Mouse (Mus musculus): Measurements from ENCODE around the gene Arfrp1. TPM values are rescaled to one million over a fixed set of nuclear protein-coding genes. Genes with fewer than 3 reads are reported as not detected.

Arfrp1 gene
- polyA plus RNA-seq, 2 experiments = 14.8 to 21.1 TPM

GRCm38 (mm10) chr2:181403722-181404121, 38.5 kb upstream of the Arfrp1 start:
- H3K36me3 ChIP-seq (replicated peaks; ENCODE audit: control insufficient read depth, insufficient read depth, low read depth) = peaks cover 2% of the 10 kb centered on the region; the same call in 1 of the 2 replicates
- H3K27ac ChIP-seq = no peak overlapping the region
- no peaks in the 10 kb centered on the region for H3K27me3 ChIP-seq (ENCODE audit: control insufficient read depth, insufficient read depth, low read length)
- DNase-seq (ENCODE audit: low read depth in 3 of 3, low spot score in 3 of 3) (no peak), ATAC-seq (ENCODE audit: insufficient read depth) (no peak)
- TF ChIP-seq CTCF (IDR thresholded peaks at IDR 0.05; ENCODE audit: low read depth) (no peak), EP300 (IDR thresholded peaks at IDR 0.05; ENCODE audit: low read depth) (no peak)
- no peaks in the 10 kb centered on the region for H3K9me3 ChIP-seq (ENCODE audit: control insufficient read depth, low read length)
- no peak overlapping the region for H3K4me3 ChIP-seq (ENCODE audit: insufficient read depth in 1 of 2, low read depth in 2 of 2, low read length in 2 of 2)
- H3K4me2 ChIP-seq (ENCODE audit: low read depth) = no peak overlapping the region
- H3K9ac ChIP-seq (replicated peaks) = no peak overlapping the region
- peaks cover 0 to 6% of the 10 kb centered on the region in 2 experiments; a peak in 2 of 4 replicates for H3K4me1 ChIP-seq (replicated peaks; ENCODE audit: control insufficient read depth in 2 of 2, insufficient read depth in 2 of 2, low read length in 1 of 2)
- WGBS (ENCODE audit: insufficient replicate concordance) = 53% methylated on average over 3 of the region's 3 CpGs

- H3K4me3 ChIP-seq (ENCODE audit: insufficient read depth in 1 of 2, low read depth in 2 of 2, low read length in 2 of 2) = no peak overlapping the region
- H3K27me3 ChIP-seq (ENCODE audit: control insufficient read depth, insufficient read depth, low read length) = no peaks in the 10 kb centered on the region
- no peaks in the 10 kb centered on the region; the same call in 1 of the 2 replicates for H3K36me3 ChIP-seq (replicated peaks; ENCODE audit: control insufficient read depth, insufficient read depth, low read depth)
- no peak for DNase-seq (ENCODE audit: low read depth in 3 of 3, low spot score in 3 of 3)
- H3K4me1 ChIP-seq (replicated peaks; ENCODE audit: control insufficient read depth in 2 of 2, insufficient read depth in 2 of 2, low read length in 1 of 2) = peaks cover 0 to 6% of the 10 kb centered on the region in 2 experiments; a peak in 2 of 4 replicates
- no peaks in the 10 kb centered on the region for H3K9me3 ChIP-seq (ENCODE audit: control insufficient read depth, low read length)
- 0% methylated on average over 1 of the region's 1 CpGs for WGBS (ENCODE audit: insufficient replicate concordance)
- no peak overlapping the region for H3K4me2 ChIP-seq (ENCODE audit: low read depth)
- no peak overlapping the region for H3K27ac ChIP-seq
- no peak for TF ChIP-seq CTCF (IDR thresholded peaks at IDR 0.05; ENCODE audit: low read depth)
- no peak for TF ChIP-seq EP300 (IDR thresholded peaks at IDR 0.05; ENCODE audit: low read depth)
- H3K9ac ChIP-seq (replicated peaks) = no peak overlapping the region
- ATAC-seq (ENCODE audit: insufficient read depth) = 0 out of 2 replicates have a peak, but pooled peaks have one; percentile 18
These were observed 36.3 kb upstream of the Arfrp1 start for GRCm38 (mm10) chr2:181401497-181401896.

GRCm38 (mm10) chr2:181397207-181397761, 32.1 kb upstream of the Arfrp1 start:
- no peak overlapping the region for H3K4me2 ChIP-seq (ENCODE audit: low read depth)
- no peaks in the 10 kb centered on the region for H3K9me3 ChIP-seq (ENCODE audit: control insufficient read depth, low read length)
- H3K27ac ChIP-seq = no peak overlapping the region
- H3K27me3 ChIP-seq (ENCODE audit: control insufficient read depth, insufficient read depth, low read length) = no peaks in the 10 kb centered on the region
- no peaks in the 10 kb centered on the region; the same call in none of the 2 replicates for H3K36me3 ChIP-seq (replicated peaks; ENCODE audit: control insufficient read depth, insufficient read depth, low read depth)
- no peak overlapping the region for H3K9ac ChIP-seq (replicated peaks)
- DNase-seq (ENCODE audit: low read depth in 3 of 3, low spot score in 3 of 3) = no peak
- 78% methylated on average over 5 of the region's 5 CpGs for WGBS (ENCODE audit: insufficient replicate concordance)
- 0 out of 4 replicates have a peak, but pooled peaks cover 0 to 3% of the 10 kb centered on the region in 2 experiments for H3K4me1 ChIP-seq (replicated peaks; ENCODE audit: control insufficient read depth in 2 of 2, insufficient read depth in 2 of 2, low read length in 1 of 2)
- no peak overlapping the region for H3K4me3 ChIP-seq (ENCODE audit: insufficient read depth in 1 of 2, low read depth in 2 of 2, low read length in 2 of 2)
- TF ChIP-seq EP300 (IDR thresholded peaks at IDR 0.05; ENCODE audit: low read depth) = no peak
- TF ChIP-seq CTCF (IDR thresholded peaks at IDR 0.05; ENCODE audit: low read depth) = no peak
- no peak for ATAC-seq (ENCODE audit: insufficient read depth)

GRCm38 (mm10) chr2:181394086-181394485, 28.9 kb upstream of the Arfrp1 start:
- WGBS (ENCODE audit: insufficient replicate concordance) = 88% methylated on average over 3 of the region's 3 CpGs

GRCm38 (mm10) chr2:181392600-181393213, 27.5 kb upstream of the Arfrp1 start:
- no peak overlapping the region for H3K4me3 ChIP-seq (ENCODE audit: insufficient read depth in 1 of 2, low read depth in 2 of 2, low read length in 2 of 2)
- WGBS (ENCODE audit: insufficient replicate concordance) = 32% methylated on average over 4 of the region's 4 CpGs
- no peaks in the 10 kb centered on the region for H3K9me3 ChIP-seq (ENCODE audit: control insufficient read depth, low read length)
- no peaks in the 10 kb centered on the region for H3K4me1 ChIP-seq (replicated peaks; ENCODE audit: control insufficient read depth in 2 of 2, insufficient read depth in 2 of 2, low read length in 1 of 2)
- DNase-seq (ENCODE audit: low read depth in 3 of 3, low spot score in 3 of 3) = peak; percentile 63 to 68 (median 63)
- no peaks in the 10 kb centered on the region for H3K27me3 ChIP-seq (ENCODE audit: control insufficient read depth, insufficient read depth, low read length)
- no peak overlapping the region for H3K9ac ChIP-seq (replicated peaks)
- peaks cover 10% of the 10 kb centered on the region for H3K36me3 ChIP-seq (replicated peaks; ENCODE audit: control insufficient read depth, insufficient read depth, low read depth)
- ATAC-seq (ENCODE audit: insufficient read depth) = peak; percentile 66
- no peak overlapping the region for H3K4me2 ChIP-seq (ENCODE audit: low read depth)
- TF ChIP-seq EP300 (IDR thresholded peaks at IDR 0.05; ENCODE audit: low read depth) = no peak
- peak; percentile 95 for TF ChIP-seq CTCF (IDR thresholded peaks at IDR 0.05; ENCODE audit: low read depth)
- H3K27ac ChIP-seq = no peak overlapping the region

More at GRCm38 (mm10) chr2:181394086-181394485, 28.9 kb upstream of the Arfrp1 start:
- ATAC-seq (ENCODE audit: insufficient read depth) (no peak), DNase-seq (ENCODE audit: low read depth in 3 of 3, low spot score in 3 of 3) (no peak)
- Histone ChIP-seq H3K27ac (no peak overlapping the region), H3K36me3 (replicated peaks; ENCODE audit: control insufficient read depth, insufficient read depth, low read depth) (peaks cover 10% of the 10 kb centered on the region), H3K9ac (replicated peaks) (no peak overlapping the region), H3K4me3 (ENCODE audit: insufficient read depth in 1 of 2, low read depth in 2 of 2, low read length in 2 of 2) (no peak overlapping the region), H3K4me1 (replicated peaks; ENCODE audit: control insufficient read depth in 2 of 2, insufficient read depth in 2 of 2, low read length in 1 of 2) (no peaks in the 10 kb centered on the region), H3K9me3 (ENCODE audit: control insufficient read depth, low read length) (no peaks in the 10 kb centered on the region), H3K4me2 (ENCODE audit: low read depth) (no peak overlapping the region), H3K27me3 (ENCODE audit: control insufficient read depth, insufficient read depth, low read length) (no peaks in the 10 kb centered on the region)
- no peak for TF ChIP-seq EP300 (IDR thresholded peaks at IDR 0.05; ENCODE audit: low read depth)
- no peak for TF ChIP-seq CTCF (IDR thresholded peaks at IDR 0.05; ENCODE audit: low read depth)
